ENCODE assay signal across 27 mouse cellular contexts in genomic region chr9:28264761-28265160, GRCm38 (mm10).
DNase-seq lines count a peak whose midpoint lies in the region; ATAC-seq lines count a peak whose summit lies in the region.
"Had no signal": no experiment of that assay in that cellular context is flagged by ENCODE, and none has a peak within 500 bp of the region (broad histone marks: within the 10 kb centered on the region; RNA-seq: fewer than 3 reads in every experiment).

No protein-coding gene starts in this region.

- H3K9me3 ChIP-seq in midbrain, embryonic 11.5 days (ENCODE audit: control insufficient read depth, low read length) = no peaks in the 10 kb centered on the region
- H3K9me3 ChIP-seq in midbrain, embryonic 14.5 days (ENCODE audit: control insufficient read depth, low read length) = no peaks in the 10 kb centered on the region
- H3K9me3 ChIP-seq: embryonic facial prominence, embryonic 13.5 days; forebrain, embryonic 12.5 days; G1E; heart, embryonic 13.5 days; hindbrain, embryonic 13.5 days; limb, embryonic 13.5 days; liver, embryonic 12.5 days; midbrain, embryonic 13.5 days had no signal

- no peak overlapping the region for H3K4me3 ChIP-seq in midbrain, embryonic 11.5 days (ENCODE audit: low read depth, low read length)
- H3K4me3 ChIP-seq in midbrain, embryonic 14.5 days (replicated peaks; ENCODE audit: low read depth, low read length) = no peak overlapping the region
- H3K4me3 ChIP-seq: embryonic facial prominence, embryonic 13.5 days; erythroblast, embryonic 14.5 days; forebrain, embryonic 12.5 days; heart, embryonic 13.5 days; hindbrain, embryonic 13.5 days; limb, embryonic 13.5 days; liver, embryonic 12.5 days; midbrain, embryonic 13.5 days had no signal

- 56% methylated on average over 6 of the region's 6 CpGs for WGBS in midbrain, embryonic 11.5 days
- 57% methylated on average over 6 of the region's 6 CpGs for WGBS in midbrain, embryonic 14.5 days

- no peak overlapping the region for H3K4me2 ChIP-seq in midbrain, embryonic 11.5 days
- no peak overlapping the region for H3K4me2 ChIP-seq in midbrain, embryonic 14.5 days (ENCODE audit: low read length)
- H3K4me2 ChIP-seq: embryonic facial prominence, embryonic 13.5 days; forebrain, embryonic 12.5 days; heart, embryonic 13.5 days; hindbrain, embryonic 13.5 days; limb, embryonic 13.5 days; liver, embryonic 12.5 days; midbrain, embryonic 13.5 days had no signal

- H3K36me3 ChIP-seq in midbrain, embryonic 11.5 days (ENCODE audit: control insufficient read depth, insufficient read depth, low read length) = no peaks in the 10 kb centered on the region
- H3K36me3 ChIP-seq in midbrain, embryonic 14.5 days (ENCODE audit: control insufficient read depth, insufficient read depth, low read length) = no peaks in the 10 kb centered on the region
- H3K36me3 ChIP-seq: embryonic facial prominence, embryonic 13.5 days; forebrain, embryonic 12.5 days; G1E; heart, embryonic 13.5 days; hindbrain, embryonic 13.5 days; limb, embryonic 13.5 days; liver, embryonic 12.5 days; midbrain, embryonic 13.5 days had no signal

- ATAC-seq in frontal cortex, adult (ENCODE audit: low TSS enrichment) = peak; percentile 77
- ATAC-seq in midbrain, embryonic 11.5 days (ENCODE audit: low FRiP score) = no peak
- no peak for ATAC-seq in midbrain, embryonic 14.5 days (ENCODE audit: low FRiP score, low TSS enrichment)
- ATAC-seq: liver, embryonic 12.5 days; midbrain, embryonic 13.5 days; Patski had no signal

- DNase-seq in frontal cortex, postnatal 14 days (ENCODE audit: low spot score in 2 of 2) = no peak
- peak; percentile 10 for DNase-seq in midbrain, embryonic 11.5 days (ENCODE audit: low spot score, missing footprints)
- no peak for DNase-seq in midbrain, embryonic 14.5 days
- peak; percentile 50 to 51 for DNase-seq in left cerebral cortex, postnatal 36 days (ENCODE audit: low spot score in 2 of 2)
- DNase-seq in cerebellum, postnatal 36 days = no peak
- DNase-seq in retina, postnatal 1 day = no peak
- DNase-seq: cerebellum, adult 18-20 months; cerebellum, postnatal 25 days; embryo, embryonic 11 days; gastrocnemius, postnatal 14 days; heart, adult 18-20 months; kidney, adult 11 months; kidney, postnatal 4 days; lung, adult 18-20 months; lung, postnatal 10 days had no signal

- no peaks in the 10 kb centered on the region for H3K27me3 ChIP-seq in midbrain, embryonic 11.5 days (ENCODE audit: control insufficient read depth, insufficient read depth, low read length)
- no peaks in the 10 kb centered on the region for H3K27me3 ChIP-seq in midbrain, embryonic 14.5 days (ENCODE audit: control insufficient read depth, insufficient read depth, low read length)
- H3K27me3 ChIP-seq: CH12.LX; embryonic facial prominence, embryonic 13.5 days; heart, embryonic 13.5 days; liver, embryonic 12.5 days had no signal

- no peaks in the 10 kb centered on the region for H3K4me1 ChIP-seq in midbrain, embryonic 11.5 days (ENCODE audit: control insufficient read depth, insufficient read depth, low read length)
- no peaks in the 10 kb centered on the region for H3K4me1 ChIP-seq in midbrain, embryonic 14.5 days (ENCODE audit: control insufficient read depth, insufficient read depth, low read length)
- H3K4me1 ChIP-seq: embryonic facial prominence, embryonic 13.5 days; heart, embryonic 13.5 days; hindbrain, embryonic 13.5 days; limb, embryonic 13.5 days; liver, embryonic 12.5 days had no signal

- no peak overlapping the region for H3K27ac ChIP-seq in midbrain, embryonic 11.5 days (ENCODE audit: low read depth, low read length)
- H3K27ac ChIP-seq in midbrain, embryonic 14.5 days (replicated peaks; ENCODE audit: low read depth, low read length) = no peak overlapping the region
- H3K27ac ChIP-seq: embryonic facial prominence, embryonic 13.5 days; forebrain, embryonic 12.5 days; heart, embryonic 13.5 days; hindbrain, embryonic 13.5 days; limb, embryonic 13.5 days; liver, embryonic 12.5 days; midbrain, embryonic 13.5 days had no signal

- no peak overlapping the region for H3K9ac ChIP-seq in midbrain, embryonic 11.5 days (ENCODE audit: low read length)
- H3K9ac ChIP-seq in midbrain, embryonic 14.5 days (replicated peaks; ENCODE audit: low read length) = no peak overlapping the region
- H3K9ac ChIP-seq: embryonic facial prominence, embryonic 13.5 days; forebrain, embryonic 12.5 days; heart, embryonic 13.5 days; hindbrain, embryonic 13.5 days; limb, embryonic 13.5 days; liver, embryonic 12.5 days; midbrain, embryonic 13.5 days had no signal

- intact Hi-C loops in left cerebral cortex, postnatal 36 days (cut with DNase I) = loop anchor here (5.0 kb wide), 4 partner anchors 63 to 1193 kb away; no protein-coding TSS in a partner anchor

Comparison
In these comparisons a context has a peak if more than half of its experiments do, and no peak if none do; other contexts are left out.
1. DNase-seq: peak in midbrain, embryonic 11.5 days (single experiment) and left cerebral cortex, postnatal 36 days (2 of 2); none in frontal cortex, postnatal 14 days (0 of 2), midbrain, embryonic 14.5 days (single experiment), cerebellum, postnatal 36 days (0 of 2) and retina, postnatal 1 day (single experiment).